Mouse (Mus musculus): ENCODE measurements around the gene Ppp4r1. TPM values are rescaled to one million over a fixed set of nuclear protein-coding genes. Genes with fewer than 3 reads are reported as not detected.

The Ppp4r1 gene
- polyA plus RNA-seq, 1 experiment from 2014 or later, result 30.9 TPM

DNA sequence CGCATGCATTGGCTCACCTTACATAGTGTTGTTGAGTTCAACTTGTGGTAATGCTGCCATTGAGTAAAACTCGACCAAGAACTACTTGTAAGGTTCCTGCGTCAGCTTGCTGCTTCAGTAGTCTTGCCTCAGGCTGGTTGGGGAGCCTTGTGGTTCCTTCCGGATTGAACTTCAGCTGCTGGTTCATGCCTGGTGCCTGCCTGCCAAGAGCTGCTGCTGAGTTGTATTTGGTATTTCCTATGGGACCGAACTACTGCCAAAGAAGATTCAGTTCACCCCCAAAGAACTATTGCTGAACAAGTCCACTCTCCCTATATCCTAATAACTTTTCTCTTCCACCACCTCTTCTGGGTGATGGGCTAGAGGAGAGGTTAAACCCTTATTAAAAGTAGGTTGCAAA, 107.1 kb downstream of the Ppp4r1 start:
- no peak for ATAC-seq
- no peaks in the 10 kb centered on the region for H3K9me3 ChIP-seq (ENCODE audit: control insufficient read depth, low read length)
- H3K4me1 ChIP-seq (ENCODE audit: control insufficient read depth, insufficient read depth, low read length), result peaks cover 9% of the 10 kb centered on the region
- H3K27ac ChIP-seq (ENCODE audit: low read length), result no peak overlapping the region
- no peak overlapping the region for H3K4me2 ChIP-seq (ENCODE audit: low read depth, low read length)
- no peak overlapping the region for H3K9ac ChIP-seq (ENCODE audit: low read depth, low read length)
- H3K27me3 ChIP-seq (replicated peaks; ENCODE audit: control insufficient read depth, insufficient read depth, low read length), result no peaks in the 10 kb centered on the region
- no peaks in the 10 kb centered on the region for H3K36me3 ChIP-seq (ENCODE audit: control insufficient read depth, insufficient read depth, low read length)
- WGBS, result 81% methylated on average over 5 of the region's 5 CpGs
- H3K4me3 ChIP-seq (ENCODE audit: low read length), result no peak overlapping the region

Other genes starting within 250 kb of the Ppp4r1 start
- not detected in 2 replicates for gene Tmem232, start 241.8 kb upstream of the Ppp4r1 start, polyA plus RNA-seq (2015; fragmentation: Nextera tagmentation; extraction: Ambion mirVana)
- 194 and 204 TPM in 2 replicates for gene Vapa, start 169.0 kb upstream of the Ppp4r1 start, polyA plus RNA-seq (2015; fragmentation: Nextera tagmentation; extraction: Ambion mirVana)
- not detected in 2 replicates for gene Txndc2, start 140.4 kb upstream of the Ppp4r1 start, polyA plus RNA-seq (2015; fragmentation: Nextera tagmentation; extraction: Ambion mirVana)
- gene Rab31, start 9.8 kb upstream of the Ppp4r1 start, polyA plus RNA-seq (2015; fragmentation: Nextera tagmentation; extraction: Ambion mirVana), result 26.8 and 28.0 TPM in 2 replicates
- 67.5 and 71.1 TPM in 2 replicates for gene Ralbp1, start 103.2 kb downstream of the Ppp4r1 start, polyA plus RNA-seq (2015; fragmentation: Nextera tagmentation; extraction: Ambion mirVana)
- gene Twsg1, start 168.7 kb downstream of the Ppp4r1 start, polyA plus RNA-seq (2015; fragmentation: Nextera tagmentation; extraction: Ambion mirVana), result 61.7 and 63.1 TPM in 2 replicates